Mouse (Mus musculus) forebrain, embryonic 11.5 days (tissue): ENCODE results near the gene Uaca. TPM values are rescaled to one million over a fixed set of nuclear protein-coding genes. Genes with fewer than 3 reads are reported as not detected.

Experiments
- ATAC-seq: fragments of 200-750 bp; cut with Nextera tagmentation; replicated peaks from 2 replicates; pipeline ENCODE4 v1.8.0; 2017; ENCODE audit warnings: moderate TSS enrichment; ENCODE audit not compliant: low FRiP score
- DNase-seq: peaks from one replicate; pipeline ENCODE4 v3.0.0-alpha.2; 2017; ENCODE audit warnings: low spot score
- H3K27ac ChIP-seq: fragments of 300-500 bp; sonication (generic); 2 replicates; pipeline ENCODE4 v1.5.1; 2014; ENCODE audit warnings: low read depth, low read length
- H3K27me3 ChIP-seq: fragments of 300-500 bp; sonication (generic); 2 replicates; pipeline ENCODE4 v1.6.1; 2014; ENCODE audit warnings: mild to moderate bottlenecking, low read length, mixed read lengths; ENCODE audit not compliant: control insufficient read depth, insufficient read depth
- H3K36me3 ChIP-seq: fragments of 300-500 bp; sonication (generic); 2 replicates; pipeline ENCODE4 v1.6.1; 2014; ENCODE audit warnings: mild to moderate bottlenecking, low read length, moderate library complexity, mixed read lengths; ENCODE audit not compliant: control insufficient read depth, insufficient read depth
- H3K4me1 ChIP-seq: fragments of 300-500 bp; sonication (generic); replicated peaks from 2 replicates; pipeline ENCODE4 v1.6.1; 2014; ENCODE audit warnings: low read length, mixed read lengths; ENCODE audit not compliant: control insufficient read depth, insufficient read depth
- H3K4me2 ChIP-seq: fragments of 300-500 bp; sonication (generic); 2 replicates; pipeline ENCODE4 v1.6.1; 2014; ENCODE audit warnings: low read depth, mild to moderate bottlenecking, low read length, moderate library complexity, mixed read lengths; ENCODE audit not compliant: severe bottlenecking
- H3K4me3 ChIP-seq: fragments of 300-500 bp; sonication (generic); 2 replicates; pipeline ENCODE4 v1.5.1; 2014; ENCODE audit warnings: low read depth, low read length
- H3K9ac ChIP-seq: fragments of 300-500 bp; sonication (generic); 2 replicates; pipeline ENCODE4 v1.6.1; 2014; ENCODE audit warnings: low read length
- H3K9me3 ChIP-seq: fragments of 300-500 bp; sonication (generic); 2 replicates; pipeline ENCODE4 v1.6.1; 2016; ENCODE audit warnings: low read length, mixed read lengths; ENCODE audit not compliant: control insufficient read depth
- WGBS: fragments of 180-500 bp; shearing (Covaris S2); extraction: QIAGEN DNeasy Blood & Tissue Kit; methylation state at CpG from one replicate; pipeline ENCODE4 v1.1.7; 2014; 5-methylcytosine and 5-hydroxymethylcytosine counted together
- polyA plus RNA-seq: library from polyadenylated mRNA; unstranded; fragments of >200 nt; fragmentation: Nextera tagmentation; extraction: Ambion mirVana; gene quantifications from 2 replicates; pipeline ENCODE4 v1.2.1, GENCODE M21; 2014

Gene Uaca
- polyA plus RNA-seq, 1 experiment from 2014 or later: 25.2 TPM

DNA sequence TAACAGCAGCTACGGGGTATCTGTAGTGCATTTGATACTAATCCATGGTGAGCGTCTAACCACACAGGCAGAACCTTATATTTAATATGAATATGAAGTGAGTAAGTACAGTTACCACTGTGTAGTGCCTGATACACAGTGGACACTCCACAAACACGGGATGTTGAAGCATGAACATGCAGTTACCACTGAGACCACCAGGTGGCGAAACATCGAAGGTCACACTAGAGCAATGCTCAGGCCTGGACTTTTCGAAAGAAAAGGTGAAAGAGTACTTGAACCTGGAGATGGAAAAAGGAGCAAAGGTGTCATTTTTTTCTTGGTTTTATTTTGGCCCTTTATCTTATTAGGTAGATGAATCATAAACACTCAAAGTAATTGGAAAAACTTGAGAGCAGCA is 38.1 kb upstream of the Uaca start:
- WGBS: 42% methylated on average over 6 of the region's 6 CpGs
- Histone ChIP-seq H3K27ac (no peak overlapping the region), H3K4me2 (no peak overlapping the region), H3K9me3 (no peaks in the 10 kb centered on the region), H3K4me3 (no peak overlapping the region), H3K36me3 (no peaks in the 10 kb centered on the region), H3K9ac (no peak overlapping the region), H3K4me1 (no peaks in the 10 kb centered on the region), H3K27me3 (no peaks in the 10 kb centered on the region)
- ATAC-seq: no peak
- DNase-seq: peak; percentile 79

DNA sequence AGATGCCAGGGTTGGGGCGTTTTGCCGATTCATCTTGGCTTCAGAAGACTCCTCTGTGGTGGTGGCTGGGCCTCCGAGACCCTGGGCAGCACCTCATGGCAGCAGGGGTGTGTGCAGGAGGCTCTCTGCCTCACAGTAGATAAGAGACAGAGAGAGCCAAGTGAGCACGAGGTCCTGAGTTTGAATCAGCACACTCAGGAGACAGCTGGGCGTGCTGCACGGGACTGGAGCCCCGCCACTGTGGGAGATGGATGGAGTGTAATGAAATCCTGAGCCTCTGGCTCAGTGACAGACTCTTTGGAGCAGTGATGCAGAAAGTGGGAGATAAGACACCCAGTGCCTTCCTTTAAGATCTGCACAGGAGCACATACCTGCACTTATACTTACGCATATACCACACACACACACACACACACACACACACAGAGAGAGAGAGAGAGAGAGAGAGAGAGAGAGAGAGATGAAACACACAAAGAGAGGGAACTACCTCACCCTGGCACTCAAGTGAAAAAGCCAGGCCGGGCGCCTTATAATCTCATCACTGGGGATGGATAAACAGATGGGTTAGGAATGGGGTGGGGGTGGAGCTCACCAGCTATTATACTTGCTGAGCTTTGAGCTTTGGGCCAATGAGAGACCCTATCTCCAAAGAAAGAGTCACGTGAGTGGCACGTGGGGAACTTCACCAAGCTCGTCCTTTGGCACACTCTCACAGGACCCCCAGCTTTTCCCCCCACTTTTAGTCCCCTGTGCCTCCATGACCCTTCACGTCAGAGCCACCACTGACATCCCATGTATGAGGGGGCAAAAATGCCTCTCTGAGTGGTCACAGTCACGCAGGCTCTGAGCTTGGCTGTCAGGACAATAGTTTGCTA is 37.2 kb upstream of the Uaca start:
- DNase-seq: peak; percentile 41
- no peak for ATAC-seq
- Histone ChIP-seq H3K4me1 (no peaks in the 10 kb centered on the region), H3K9ac (no peak overlapping the region), H3K27me3 (no peaks in the 10 kb centered on the region), H3K36me3 (no peaks in the 10 kb centered on the region), H3K9me3 (no peaks in the 10 kb centered on the region), H3K27ac (no peak overlapping the region), H3K4me3 (no peak overlapping the region), H3K4me2 (no peak overlapping the region)
- 83% methylated on average over 15 of the region's 15 CpGs for WGBS

DNA sequence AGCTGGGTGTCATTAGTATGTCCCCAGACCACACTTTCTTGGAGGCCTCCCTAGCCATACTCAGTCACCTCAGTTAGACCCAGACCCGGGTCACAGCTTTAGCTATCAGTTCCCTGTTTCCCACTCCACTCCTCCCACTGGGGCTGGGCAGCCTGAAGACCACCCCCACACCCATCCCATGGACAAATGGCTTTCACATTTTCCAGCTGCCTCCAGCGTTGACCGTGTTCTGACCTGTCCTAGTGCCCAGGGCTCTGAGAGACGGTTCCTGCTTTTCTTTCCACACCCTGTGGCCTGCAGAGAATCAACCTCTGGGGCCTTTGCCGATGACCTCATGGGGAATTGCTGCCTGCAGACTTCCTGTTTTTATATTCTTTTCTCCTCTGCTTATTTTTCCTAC is 36.5 kb upstream of the Uaca start:
- ATAC-seq: no peak

DNA sequence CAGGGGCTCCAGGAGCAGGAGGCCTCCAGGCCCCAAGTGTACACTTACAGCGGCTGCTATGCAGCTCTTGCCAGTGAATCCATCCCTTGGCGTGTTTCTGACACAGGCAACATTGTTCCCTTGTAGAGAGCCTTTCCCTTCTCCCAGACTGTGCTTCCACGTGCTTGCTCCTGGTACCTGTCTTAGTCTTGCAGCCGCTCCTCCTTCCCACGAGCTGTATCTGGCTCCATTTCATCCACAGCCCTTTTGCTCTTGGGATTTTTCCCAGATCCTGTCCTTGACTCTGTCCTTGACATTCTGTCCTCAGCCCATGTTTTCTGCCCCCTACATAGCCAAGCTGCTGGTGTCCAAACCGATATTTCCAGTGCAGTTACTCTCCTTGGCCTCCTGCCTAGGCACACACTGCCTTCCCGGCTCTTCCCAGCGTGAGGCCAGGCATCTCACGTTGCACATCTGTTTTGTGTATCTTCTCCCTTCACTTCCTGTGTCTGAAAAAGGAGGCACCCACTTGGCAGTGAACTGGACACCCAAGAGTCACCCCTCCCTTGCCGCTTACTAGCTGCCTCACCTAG is 34.8 kb upstream of the Uaca start:
- WGBS: 78% methylated on average over 10 of the region's 10 CpGs
- no peak for ATAC-seq
- Histone ChIP-seq H3K27me3 (no peaks in the 10 kb centered on the region), H3K4me1 (no peaks in the 10 kb centered on the region), H3K4me2 (no peak overlapping the region), H3K27ac (no peak overlapping the region), H3K36me3 (no peaks in the 10 kb centered on the region), H3K4me3 (no peak overlapping the region), H3K9me3 (no peaks in the 10 kb centered on the region), H3K9ac (no peak overlapping the region)
- no peak for DNase-seq

More for the DNA sequence above, 36.5 kb upstream of the Uaca start:
- H3K4me3 ChIP-seq: no peak overlapping the region
- no peak overlapping the region for H3K9ac ChIP-seq
- H3K4me1 ChIP-seq: no peaks in the 10 kb centered on the region
- H3K36me3 ChIP-seq: no peaks in the 10 kb centered on the region
- no peaks in the 10 kb centered on the region for H3K9me3 ChIP-seq
- H3K4me2 ChIP-seq: no peak overlapping the region
- 62% methylated on average over 5 of the region's 5 CpGs for WGBS
- H3K27me3 ChIP-seq: no peaks in the 10 kb centered on the region
- DNase-seq: peak; percentile 53
- H3K27ac ChIP-seq: no peak overlapping the region

DNA sequence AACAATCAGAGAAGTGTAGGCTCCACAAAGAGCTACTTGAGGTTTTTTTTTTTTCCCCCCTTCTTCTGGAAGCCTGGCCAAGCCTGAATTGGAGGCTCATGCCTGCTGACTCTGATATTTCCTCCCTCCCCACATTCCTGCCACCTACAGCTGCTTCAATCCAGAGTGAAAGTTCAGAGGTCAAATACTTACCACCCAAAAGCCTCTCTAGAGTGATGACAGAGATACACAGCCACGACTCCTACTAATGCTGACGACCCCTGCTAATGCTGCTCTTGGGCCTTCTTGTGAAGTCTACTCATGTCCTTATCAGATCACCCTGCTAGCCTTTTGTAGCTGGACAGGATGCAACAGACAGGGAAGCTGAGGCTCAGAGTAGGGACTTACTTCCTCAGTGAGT is 29.2 kb upstream of the Uaca start:
- no peak overlapping the region for H3K9ac ChIP-seq
- H3K27ac ChIP-seq: no peak overlapping the region
- no peaks in the 10 kb centered on the region for H3K4me1 ChIP-seq
- DNase-seq (peak; percentile 29), ATAC-seq (no peak)
- H3K4me3 ChIP-seq: no peak overlapping the region
- H3K4me2 ChIP-seq: no peak overlapping the region
- H3K9me3 ChIP-seq: no peaks in the 10 kb centered on the region
- no peaks in the 10 kb centered on the region for H3K27me3 ChIP-seq
- H3K36me3 ChIP-seq: no peaks in the 10 kb centered on the region
- WGBS: 58% methylated on average over 2 of the region's 2 CpGs

DNA sequence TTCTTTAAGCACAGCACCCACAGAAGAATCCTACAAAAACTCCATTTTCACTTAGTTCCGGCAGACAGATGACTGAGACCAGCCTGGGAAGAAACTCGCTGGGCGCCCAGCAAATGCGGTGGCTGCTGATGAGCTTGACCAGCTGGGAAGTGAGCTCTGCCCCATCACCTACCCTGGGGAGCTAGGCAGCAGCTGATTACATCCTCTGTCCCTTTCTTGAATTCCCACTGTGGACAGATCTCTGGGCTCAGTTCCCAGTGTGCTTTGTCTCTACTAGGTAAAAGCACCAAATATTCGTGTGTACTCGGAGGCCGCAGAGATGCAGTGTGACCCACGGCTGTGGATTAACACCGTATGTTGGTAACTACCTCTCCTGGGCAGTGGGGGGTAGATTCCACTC is 25.9 kb upstream of the Uaca start:
- H3K9ac ChIP-seq: no peak overlapping the region
- no peaks in the 10 kb centered on the region for H3K36me3 ChIP-seq
- H3K27ac ChIP-seq: no peak overlapping the region
- no peak overlapping the region for H3K4me3 ChIP-seq
- H3K9me3 ChIP-seq: no peaks in the 10 kb centered on the region
- peak; percentile 41 for DNase-seq
- H3K27me3 ChIP-seq: no peaks in the 10 kb centered on the region
- ATAC-seq: no peak
- no peak overlapping the region for H3K4me2 ChIP-seq
- WGBS: 82% methylated on average over 9 of the region's 9 CpGs
- no peaks in the 10 kb centered on the region for H3K4me1 ChIP-seq

DNA sequence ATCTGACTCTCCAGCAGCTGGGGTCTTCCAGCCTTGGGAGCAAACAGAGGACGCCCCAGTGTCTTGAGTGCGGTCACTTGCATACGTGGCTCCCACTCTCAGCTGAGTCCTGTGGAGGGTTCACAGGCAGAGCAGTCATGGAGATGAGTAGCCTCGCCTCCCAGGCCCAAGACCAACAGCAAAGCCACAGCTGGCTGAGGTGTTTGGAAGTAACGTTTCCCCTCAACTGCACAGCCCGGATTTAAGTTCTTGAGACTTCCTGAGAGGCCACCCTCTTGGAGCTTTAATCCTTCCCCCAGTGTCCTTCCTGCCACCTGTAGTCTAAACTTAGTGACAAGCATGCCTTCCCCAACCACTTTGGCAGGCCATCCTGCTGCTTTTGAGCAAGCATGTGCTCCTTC is 24.6 kb upstream of the Uaca start:
- ATAC-seq: no peak
- H3K4me2 ChIP-seq: no peak overlapping the region
- H3K27ac ChIP-seq: no peak overlapping the region
- no peaks in the 10 kb centered on the region for H3K4me1 ChIP-seq
- H3K9me3 ChIP-seq: no peaks in the 10 kb centered on the region
- no peak overlapping the region for H3K4me3 ChIP-seq
- no peaks in the 10 kb centered on the region for H3K36me3 ChIP-seq
- H3K27me3 ChIP-seq: no peaks in the 10 kb centered on the region
- DNase-seq: peak; percentile 32
- 76% methylated on average over 6 of the region's 6 CpGs for WGBS
- no peak overlapping the region for H3K9ac ChIP-seq

DNA sequence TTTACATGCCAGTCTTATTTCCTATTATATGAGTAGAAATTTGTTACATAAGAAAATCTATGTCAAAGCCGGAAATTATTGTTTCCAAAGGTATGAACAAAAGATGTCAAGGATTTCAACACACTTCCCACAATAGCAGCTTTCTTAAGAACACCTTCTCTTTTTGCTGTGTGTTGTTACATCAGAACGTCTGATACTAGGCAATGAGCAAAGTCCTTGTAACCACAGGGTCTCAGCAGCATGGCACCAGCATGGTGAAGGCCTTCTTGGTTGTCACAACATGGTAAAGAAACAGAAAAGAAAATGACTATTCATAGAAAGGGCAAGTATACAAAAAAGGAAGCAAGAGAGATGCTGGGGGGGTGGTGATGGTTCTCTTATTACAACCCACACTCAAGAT is 20.6 kb upstream of the Uaca start:
- ATAC-seq: no peak
- H3K27ac ChIP-seq: no peak overlapping the region
- H3K27me3 ChIP-seq: no peaks in the 10 kb centered on the region
- no peaks in the 10 kb centered on the region for H3K9me3 ChIP-seq
- H3K36me3 ChIP-seq: no peaks in the 10 kb centered on the region
- 83% methylated on average over 2 of the region's 2 CpGs for WGBS
- no peak overlapping the region for H3K9ac ChIP-seq
- H3K4me1 ChIP-seq: no peaks in the 10 kb centered on the region
- DNase-seq: no peak
- H3K4me3 ChIP-seq: no peak overlapping the region
- no peak overlapping the region for H3K4me2 ChIP-seq

DNA sequence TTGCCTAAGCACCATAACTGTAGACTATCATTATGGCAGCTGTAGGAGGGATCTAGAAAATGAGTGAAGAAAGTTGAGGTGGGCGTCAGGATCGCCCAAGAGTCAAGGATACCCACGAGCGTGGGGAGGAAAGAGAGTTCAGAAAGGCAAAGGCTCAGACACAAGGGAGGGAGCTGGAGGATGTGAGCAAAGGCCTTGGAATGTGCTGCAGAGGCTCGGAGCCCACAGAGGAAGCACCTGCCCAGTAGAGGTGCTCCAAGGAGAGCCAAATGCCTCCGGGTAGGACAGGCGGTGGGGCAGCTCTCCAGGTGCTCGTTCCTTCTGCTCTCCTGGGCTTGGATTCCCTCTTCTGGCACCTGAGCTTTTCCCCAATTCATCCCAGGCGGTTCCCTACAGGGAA is 17.4 kb upstream of the Uaca start:
- no peak overlapping the region for H3K4me2 ChIP-seq
- ATAC-seq (no peak), DNase-seq (no peak)
- no peaks in the 10 kb centered on the region for H3K9me3 ChIP-seq
- H3K27ac ChIP-seq: no peak overlapping the region
- no peak overlapping the region for H3K4me3 ChIP-seq
- H3K36me3 ChIP-seq: no peaks in the 10 kb centered on the region
- H3K4me1 ChIP-seq: no peaks in the 10 kb centered on the region
- WGBS: 88% methylated on average over 9 of the region's 9 CpGs
- H3K9ac ChIP-seq: no peak overlapping the region
- no peaks in the 10 kb centered on the region for H3K27me3 ChIP-seq
